Mouse (Mus musculus) liver, embryonic 14.5 days (tissue): ENCODE measurements around the gene Dennd2c.
A peak's percentile ranks its signal among the peaks of the same experiment; 100 is the strongest.
"Not testable (repeated sequence)": the region's sequence is repeated elsewhere in the genome, so short reads cannot be mapped to it uniquely, and the experiment has no call there.

Experiments
- CTCF ChIP-seq: IDR thresholded peaks from 2 replicates; pipeline ENCODE4 v1.5.1; 2016; ENCODE audit warnings: antibody characterized with exemption, low read depth, control low read depth
- EP300 ChIP-seq: IDR thresholded peaks from 2 replicates; pipeline ENCODE4 v1.6.1; 2016; ENCODE audit warnings: antibody characterized with exemption, low read depth

DNA sequence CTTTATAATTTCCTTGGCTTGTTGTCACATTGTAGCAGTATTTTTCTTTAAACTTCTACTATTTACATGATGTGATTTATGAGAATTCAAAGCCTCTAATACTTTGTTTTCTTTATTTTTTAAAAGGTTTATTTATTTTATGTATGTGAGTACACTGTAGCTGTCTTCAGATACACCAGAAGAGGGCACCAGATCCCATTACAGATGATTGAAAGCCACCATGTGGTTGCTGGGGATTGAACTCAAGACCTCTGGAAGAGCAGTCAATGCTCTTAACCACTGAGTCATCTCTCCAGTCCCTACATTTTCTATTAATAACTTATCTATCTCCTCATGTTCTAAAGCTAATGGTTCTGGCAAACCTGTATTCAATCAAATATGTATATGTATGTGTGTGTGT lies 82.1 kb downstream of the Dennd2c start:
- peak; percentile 57 for TF ChIP-seq CTCF
- not testable (repeated sequence) for TF ChIP-seq EP300
